Mouse (Mus musculus) forebrain, embryonic 14.5 days (tissue): ENCODE measurements at regions not wholly inside any gene's neighbourhood (a gene's known extent, or its start where the extent isn't known, plus 50 kb on each side); places are given as distances from the start of the nearest gene placed in this dataset.

ENCODE experiments used
- ATAC-seq: fragments of 200-750 bp; cut with Nextera tagmentation; 2 replicates; pipeline ENCODE4 v1.8.0; 2017; ENCODE audit warnings: mild to moderate bottlenecking, moderate library complexity
- DNase-seq: peaks from one replicate; pipeline ENCODE4 v3.0.0-alpha.2; 2015; ENCODE audit warnings: low spot score
- H3K27ac ChIP-seq: fragments of 300-500 bp; sonication (generic); 2 replicates; pipeline ENCODE4 v1.5.1; 2014; ENCODE audit warnings: low read depth, mild to moderate bottlenecking, control low read depth, low read length, moderate library complexity
- H3K27me3 ChIP-seq: fragments of 300-500 bp; sonication (generic); replicated peaks from 2 replicates; pipeline ENCODE4 v1.6.1; 2014; ENCODE audit warnings: low read length, control low read depth, mixed read lengths; ENCODE audit not compliant: control insufficient read depth, insufficient read depth
- H3K36me3 ChIP-seq: fragments of 300-500 bp; sonication (generic); 2 replicates; pipeline ENCODE4 v1.6.1; 2014; ENCODE audit warnings: low read length, control low read depth; ENCODE audit not compliant: control insufficient read depth, insufficient read depth
- H3K4me1 ChIP-seq: fragments of 300-500 bp; sonication (generic); 2 replicates; pipeline ENCODE4 v1.6.1; 2014; ENCODE audit warnings: antibody characterized with exemption, low read length, control low read depth; ENCODE audit not compliant: control insufficient read depth, insufficient read depth
- H3K4me2 ChIP-seq: fragments of 300-500 bp; sonication (generic); 2 replicates; pipeline ENCODE4 v1.6.1; 2014; ENCODE audit warnings: mild to moderate bottlenecking, control low read depth, low read length
- H3K4me3 ChIP-seq: fragments of 300-500 bp; sonication (generic); 2 replicates; pipeline ENCODE4 v1.5.1; 2014; ENCODE audit warnings: low read depth, low read length, control low read depth
- H3K9ac ChIP-seq: fragments of 300-500 bp; sonication (generic); 2 replicates; pipeline ENCODE4 v1.6.1; 2014; ENCODE audit warnings: mild to moderate bottlenecking, low read length, control low read depth, moderate library complexity
- H3K9me3 ChIP-seq: fragments of 300-500 bp; sonication (generic); replicated peaks from 2 replicates; pipeline ENCODE4 v1.6.1; 2016; ENCODE audit warnings: low read length, control low read depth, mixed read lengths; ENCODE audit not compliant: control insufficient read depth
- whole genome bisulfite sequencing: fragments of 180-500 bp; shearing (Covaris S2); extraction: QIAGEN DNeasy Blood & Tissue Kit; methylation state at CpG from one replicate; pipeline ENCODE4 v1.1.7; 2014; 5-methylcytosine and 5-hydroxymethylcytosine counted together

DNA sequence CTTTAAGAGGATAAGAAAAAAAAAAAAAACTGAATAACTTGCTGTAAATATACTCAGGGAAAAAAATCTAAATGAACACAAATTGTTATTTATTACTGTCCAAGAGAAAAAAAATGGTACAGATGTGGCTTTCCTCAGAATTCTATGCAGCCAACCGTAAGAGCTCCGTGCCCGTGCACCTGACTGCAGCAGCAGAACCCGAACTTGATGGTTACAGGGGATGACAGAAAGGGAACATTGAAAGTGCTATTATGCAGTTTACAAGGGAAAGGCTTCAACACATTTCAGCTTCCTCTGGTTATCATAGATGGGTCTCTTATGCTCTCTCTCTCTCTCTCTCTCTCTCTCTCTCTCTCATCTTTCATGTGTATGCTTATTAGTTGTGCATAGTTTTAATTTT, 618.8 kb upstream of the Cypt12 start:
- 74% methylated on average over 4 of the region's 4 CpGs for WGBS
- H3K27ac ChIP-seq: no peak overlapping the region
- H3K9me3 ChIP-seq: no peaks in the 10 kb centered on the region
- no peak overlapping the region for H3K4me3 ChIP-seq
- H3K36me3 ChIP-seq: no peaks in the 10 kb centered on the region
- no peak overlapping the region for H3K4me2 ChIP-seq
- ATAC-seq: no peak
- no peak for DNase-seq
- H3K27me3 ChIP-seq: no peaks in the 10 kb centered on the region
- H3K9ac ChIP-seq: peak overlapping the region; percentile 35; the same call in 1 of the 2 replicates
- H3K4me1 ChIP-seq: no peaks in the 10 kb centered on the region; the same call in 1 of the 2 replicates

DNA sequence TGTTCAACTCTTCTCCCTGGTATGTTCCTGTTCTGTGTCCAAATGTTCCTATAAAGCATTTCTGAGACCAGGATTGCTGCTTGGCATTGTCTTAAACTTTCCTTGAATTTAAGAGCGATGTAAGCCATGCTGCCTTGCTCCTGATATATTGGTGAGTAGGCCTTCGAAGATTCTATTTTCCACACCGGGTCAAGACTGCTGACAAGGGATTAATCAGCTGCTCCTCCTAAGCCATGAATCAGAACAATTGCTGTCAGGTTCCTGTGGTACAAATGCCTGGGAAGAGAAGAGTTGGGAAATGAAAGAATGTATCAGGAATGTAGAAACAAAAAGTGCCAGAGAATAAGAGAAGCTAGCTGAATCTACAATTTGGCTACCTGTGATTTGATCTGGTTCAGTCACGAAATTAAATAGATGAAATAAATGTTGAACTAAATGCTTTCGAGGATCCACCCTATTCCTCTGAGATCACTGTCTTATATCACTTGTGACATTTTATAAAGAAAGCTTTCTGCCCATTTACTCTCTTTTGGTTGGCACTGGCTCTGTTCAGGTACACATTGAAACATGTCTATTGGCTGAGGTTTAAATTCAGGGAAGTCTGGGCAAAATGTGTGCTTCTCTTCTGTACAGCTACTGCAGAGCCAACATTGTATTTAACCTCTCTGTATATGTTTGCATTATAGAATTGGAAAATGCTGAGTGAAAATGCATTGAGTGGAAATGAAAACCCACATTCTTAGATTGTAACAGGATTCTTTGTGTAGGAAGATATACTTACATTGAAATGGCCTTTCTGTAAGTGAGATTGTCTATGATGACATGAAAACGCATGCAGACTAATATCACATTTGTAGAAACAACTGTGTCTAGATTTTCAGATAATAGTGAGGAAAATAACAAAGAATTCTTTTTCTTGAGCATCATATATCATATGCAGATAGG, 617.5 kb upstream of the Cypt12 start:
- peak overlapping the region; percentile 23; the same call in 1 of the 2 replicates for H3K27ac ChIP-seq

DNA sequence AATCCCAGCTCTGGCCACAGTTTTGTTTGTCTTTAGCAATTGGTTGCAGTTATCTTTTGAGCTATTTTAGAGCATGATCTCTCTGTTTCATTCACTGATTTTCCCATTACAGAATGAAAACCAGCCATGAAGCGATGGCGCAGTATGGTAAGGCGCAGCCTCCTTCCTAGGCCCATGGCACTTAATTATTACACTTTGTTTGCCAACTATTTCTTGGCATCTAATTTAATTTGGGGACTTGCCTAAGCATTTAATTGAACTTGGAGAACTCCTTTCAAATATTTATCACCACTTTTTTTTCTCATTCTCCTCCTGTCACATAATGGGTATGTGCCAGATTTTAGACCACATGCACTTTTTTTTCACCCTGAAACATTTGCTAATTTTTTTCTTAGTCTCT, 588.0 kb upstream of the Cypt12 start:
- DNase-seq (peak; percentile 81), ATAC-seq (peak; percentile 69; the same call in 1 of the 2 replicates)
- Histone ChIP-seq H3K9me3 (no peaks in the 10 kb centered on the region), H3K9ac (no peak overlapping the region), H3K27me3 (no peaks in the 10 kb centered on the region), H3K4me3 (no peak overlapping the region), H3K36me3 (no peaks in the 10 kb centered on the region), H3K4me1 (no peaks in the 10 kb centered on the region), H3K27ac (no peak overlapping the region), H3K4me2 (no peak overlapping the region)
- WGBS: 57% methylated on average over 3 of the region's 3 CpGs

More for the DNA sequence above, 617.5 kb upstream of the Cypt12 start:
- H3K4me2 ChIP-seq: no peak overlapping the region
- WGBS: 68% methylated on average over 6 of the region's 6 CpGs
- DNase-seq: no peak
- H3K36me3 ChIP-seq: no peaks in the 10 kb centered on the region
- H3K9ac ChIP-seq: no peak overlapping the region
- no peaks in the 10 kb centered on the region for H3K27me3 ChIP-seq
- no peaks in the 10 kb centered on the region for H3K9me3 ChIP-seq
- no peaks in the 10 kb centered on the region; the same call in 1 of the 2 replicates for H3K4me1 ChIP-seq
- ATAC-seq: no peak
- H3K4me3 ChIP-seq: no peak overlapping the region
